Mouse (Mus musculus) kidney, embryonic 14.5 days (tissue): ENCODE data around the gene Dapk1. TPM values are rescaled to one million over a fixed set of nuclear protein-coding genes. Genes with fewer than 3 reads are reported as not detected.

Source experiments
- ATAC-seq: fragments of 200-750 bp; cut with Nextera tagmentation; 2 replicates; pipeline ENCODE4 v1.8.0; 2017; ENCODE audit warnings: moderate number of reproducible peaks, mild to moderate bottlenecking, moderate TSS enrichment, moderate library complexity; ENCODE audit not compliant: low FRiP score, low TSS enrichment
- H3K27ac ChIP-seq: fragments of 300-500 bp; sonication (generic); 2 replicates; pipeline ENCODE4 v1.5.1; 2014; ENCODE audit warnings: low read depth, mild to moderate bottlenecking, low read length, moderate library complexity, mixed read lengths
- H3K27me3 ChIP-seq: fragments of 300-500 bp; sonication (generic); 2 replicates; pipeline ENCODE4 v1.6.1; 2014; ENCODE audit warnings: mild to moderate bottlenecking, low read length; ENCODE audit not compliant: control insufficient read depth, insufficient read depth
- H3K36me3 ChIP-seq: fragments of 300-500 bp; sonication (generic); 2 replicates; pipeline ENCODE4 v1.6.1; 2014; ENCODE audit warnings: low read length, mixed read lengths; ENCODE audit not compliant: control insufficient read depth, insufficient read depth
- H3K4me1 ChIP-seq: fragments of 300-500 bp; sonication (generic); 2 replicates; pipeline ENCODE4 v1.6.1; 2014; ENCODE audit warnings: low read length, mixed read lengths; ENCODE audit not compliant: control insufficient read depth, insufficient read depth
- H3K4me2 ChIP-seq: fragments of 300-500 bp; sonication (generic); replicated peaks from 2 replicates; pipeline ENCODE4 v1.6.1; 2014; ENCODE audit warnings: low read depth, mild to moderate bottlenecking, low read length
- H3K4me3 ChIP-seq: fragments of 300-500 bp; sonication (generic); 2 replicates; pipeline ENCODE4 v1.5.1; 2014; ENCODE audit warnings: mild to moderate bottlenecking, low read length
- H3K9ac ChIP-seq: fragments of 300-500 bp; sonication (generic); 2 replicates; pipeline ENCODE4 v1.6.1; 2014; ENCODE audit warnings: low read depth, mild to moderate bottlenecking, low read length, moderate library complexity
- H3K9me3 ChIP-seq: fragments of 300-500 bp; sonication (generic); 2 replicates; pipeline ENCODE4 v1.6.1; 2016; ENCODE audit warnings: low read length; ENCODE audit not compliant: control insufficient read depth
- WGBS: fragments of 180-500 bp; shearing (Covaris S2); extraction: QIAGEN DNeasy Blood & Tissue Kit; methylation state at CpG from one replicate; pipeline ENCODE4 v1.1.7; 2014; 5-methylcytosine and 5-hydroxymethylcytosine counted together
- polyA plus RNA-seq: library from polyadenylated mRNA; unstranded; fragments of >200 nt; fragmentation: Nextera tagmentation; extraction: Ambion mirVana; gene quantifications from 2 replicates; pipeline ENCODE4 v1.2.1, GENCODE M21; 2014

Gene Dapk1
- polyA plus RNA-seq, 1 experiment from 2014 or later = 24.5 TPM

- Histone ChIP-seq H3K4me2 (no peak within 1 kb of the TSS), H3K4me1 (no peaks in the 10 kb centered on the region), H3K36me3 (no peaks in the 10 kb centered on the region), H3K9ac (no peak within 1 kb of the TSS), H3K27me3 (no peaks in the 10 kb centered on the region), H3K9me3 (no peaks in the 10 kb centered on the region), H3K4me3 (no peak within 1 kb of the TSS), H3K27ac (no peak within 1 kb of the TSS)
- 72% methylated on average over 1 of the region's 1 CpGs for WGBS
- ATAC-seq = no peak
Measured at GRCm38 (mm10) chr13:60802749-60803148, 201.0 kb downstream of the Dapk1 start, which contains the start of gene Ctsll3. TSS of gene Ctsll3 (minus strand) at chr13:60802849.

DNA sequence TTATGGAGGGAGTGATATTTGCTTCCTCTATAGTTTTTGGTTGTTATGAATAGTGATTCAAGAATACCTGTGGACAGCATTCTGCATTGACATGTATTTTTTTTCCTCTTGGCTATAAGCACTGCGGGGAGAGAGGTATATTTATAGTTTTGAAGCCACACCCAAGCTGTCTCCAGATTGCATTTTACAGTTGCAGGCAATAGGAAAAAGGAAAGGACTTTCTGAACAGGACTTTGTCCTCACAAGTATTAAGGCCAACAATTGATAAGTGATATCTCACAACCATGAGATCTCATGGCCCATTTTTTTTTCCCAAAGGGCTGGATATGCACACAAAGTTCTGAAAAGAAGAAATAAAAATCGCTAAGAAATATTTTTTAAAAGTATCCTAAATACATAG, 207.9 kb downstream of the Dapk1 start:
- WGBS = 76% methylated on average over 2 of the region's 2 CpGs
- no peak overlapping the region for H3K27ac ChIP-seq
- no peak overlapping the region for H3K4me2 ChIP-seq
- H3K9me3 ChIP-seq = no peaks in the 10 kb centered on the region
- H3K36me3 ChIP-seq = no peaks in the 10 kb centered on the region
- H3K4me1 ChIP-seq = no peaks in the 10 kb centered on the region
- H3K9ac ChIP-seq = no peak overlapping the region
- no peak for ATAC-seq
- H3K27me3 ChIP-seq = no peaks in the 10 kb centered on the region
- H3K4me3 ChIP-seq = no peak overlapping the region

DNA sequence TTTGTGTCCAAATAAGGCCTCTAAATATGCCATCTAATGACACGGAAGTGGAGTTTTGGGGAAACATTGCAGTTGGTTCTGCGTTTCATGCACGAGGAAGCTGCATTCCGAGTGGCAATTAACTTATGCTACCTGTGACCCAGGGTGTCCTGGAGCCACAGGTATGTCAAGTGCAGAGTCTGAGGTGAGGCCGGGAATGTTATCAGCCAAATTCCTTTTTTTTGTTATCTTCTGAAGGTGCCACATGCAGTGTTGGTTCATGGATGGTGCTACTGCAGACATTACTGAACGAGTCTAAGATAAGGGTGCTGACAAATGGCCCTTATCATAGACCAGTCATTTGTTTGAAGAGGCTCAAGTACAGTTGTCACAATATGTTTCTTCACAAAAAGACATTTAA, 211.0 kb downstream of the Dapk1 start:
- 88% methylated on average over 6 of the region's 6 CpGs for WGBS
- Histone ChIP-seq H3K36me3 (no peaks in the 10 kb centered on the region), H3K9me3 (no peaks in the 10 kb centered on the region), H3K4me1 (no peaks in the 10 kb centered on the region), H3K27me3 (no peaks in the 10 kb centered on the region), H3K9ac (no peak overlapping the region), H3K27ac (no peak overlapping the region), H3K4me2 (no peak overlapping the region), H3K4me3 (no peak overlapping the region)
- ATAC-seq = no peak

Other genes starting within 250 kb of the Dapk1 start
- not detected in 2 replicates for gene BC051665, start 184.4 kb downstream of the Dapk1 start, polyA plus RNA-seq
- gene Ctsll3, start 200.9 kb downstream of the Dapk1 start, polyA plus RNA-seq = not detected in 2 replicates